In genomic region chr2:69693501-69693900, GRCm38 (mm10) we compare ENCODE assay signal across 18 mouse cellular contexts. TPM values are rescaled to one million over a fixed set of nuclear protein-coding genes. Genes with fewer than 3 reads are reported as not detected.
DNase-seq lines count a peak whose midpoint lies in the region; ATAC-seq and TF ChIP-seq lines count a peak whose summit lies in the region.
"Had no signal": no experiment of that assay in that cellular context is flagged by ENCODE, and none has a peak within 500 bp of the region (broad histone marks: within the 10 kb centered on the region; RNA-seq: fewer than 3 reads in every experiment).

No protein-coding gene starts in this region.

- TF ChIP-seq RAD21 in CH12.LX (IDR thresholded peaks at IDR 0.05; ENCODE audit: low read depth, low read length): no peak

- H3K4me3 ChIP-seq in kidney, postnatal 0 days (replicated peaks; ENCODE audit: low read depth, low read length): no peak overlapping the region
- no peak overlapping the region for H3K4me3 ChIP-seq in CH12.LX (replicated peaks in 1 of 3; ENCODE audit: low read depth in 2 of 3, low read length in 2 of 3, poor library complexity in 1 of 3)
- H3K4me3 ChIP-seq in bone marrow, adult 2 months (replicated peaks; ENCODE audit: control insufficient read depth, low read depth, low read length): no peak overlapping the region
- H3K4me3 ChIP-seq: forebrain, embryonic 12.5 days; hindbrain, embryonic 13.5 days; liver, embryonic 13.5 days; midbrain, embryonic 13.5 days had no signal

- WGBS in kidney, postnatal 0 days: 95% methylated on average over 11 of the region's 11 CpGs
- 91% methylated on average over 11 of the region's 11 CpGs for WGBS in bone marrow, adult 2 months

- dilution Hi-C loops in CH12.LX (cut with MboI; ENCODE audit: extremely low pct_ligation_motif_present, extremely low pct_unique_long_range_greater_than_20kb, low sequenced_read_pairs): no loop called here

- H3K4me2 ChIP-seq in kidney, postnatal 0 days (ENCODE audit: low read length): no peak overlapping the region
- H3K4me2 ChIP-seq in CH12.LX (ENCODE audit: insufficient read depth, low read depth, poor library complexity, severe bottlenecking): no peak overlapping the region
- H3K4me2 ChIP-seq: forebrain, embryonic 12.5 days; hindbrain, embryonic 13.5 days; liver, embryonic 13.5 days; midbrain, embryonic 13.5 days had no signal

- peaks cover 32% of the 10 kb centered on the region; the same call in 1 of the 2 replicates for H3K36me3 ChIP-seq in kidney, postnatal 0 days (ENCODE audit: insufficient read depth, low read length)
- H3K36me3 ChIP-seq in CH12.LX (replicated peaks in 1 of 2; ENCODE audit: control insufficient read depth in 1 of 2, insufficient read depth in 1 of 2, low read length in 1 of 2): peaks cover 53 to 78% of the 10 kb centered on the region in 2 experiments

- in situ Hi-C loops in CH12.LX (cut with MboI; ENCODE audit: low pct_ligation_motif_present, low pct_unique_long_range_greater_than_20kb, low sequenced_read_pairs): no loop called here

- no peak for TF ChIP-seq POLR2A in CH12.LX (IDR thresholded peaks at IDR 0.05; ENCODE audit: low read depth, low read length)
- TF ChIP-seq POLR2A in bone marrow, adult 2 months (IDR thresholded peaks at IDR 0.05; ENCODE audit: borderline replicate concordance, control insufficient read depth, low read depth, low read length): no peak

- ATAC-seq in kidney, postnatal 0 days (replicated peaks; ENCODE audit: low FRiP score, low read depth): no peak
- ATAC-seq: midbrain, embryonic 13.5 days had no signal

- H3K27ac ChIP-seq in kidney, postnatal 0 days: no peak overlapping the region
- H3K27ac ChIP-seq in CH12.LX (ENCODE audit: insufficient read depth, low read depth): no peak overlapping the region
- no peak overlapping the region for H3K27ac ChIP-seq in bone marrow, adult 2 months (ENCODE audit: control insufficient read depth, insufficient read depth, low read depth, low read length, poor library complexity)
- H3K27ac ChIP-seq: forebrain, embryonic 12.5 days; hindbrain, embryonic 13.5 days; liver, embryonic 13.5 days; midbrain, embryonic 13.5 days had no signal

- no peak for TF ChIP-seq EP300 in CH12.LX (IDR thresholded peaks at IDR 0.05; ENCODE audit: low read length)

- no peaks in the 10 kb centered on the region for H3K4me1 ChIP-seq in kidney, postnatal 0 days (replicated peaks; ENCODE audit: insufficient read depth, low read length)
- H3K4me1 ChIP-seq in CH12.LX (ENCODE audit: control insufficient read depth in 1 of 2, insufficient read depth in 2 of 2): no peaks in the 10 kb centered on the region
- H3K4me1 ChIP-seq in bone marrow, adult 2 months (ENCODE audit: control insufficient read depth, insufficient read depth, low read length): no peaks in the 10 kb centered on the region
- H3K4me1 ChIP-seq: forebrain, embryonic 12.5 days; hindbrain, embryonic 13.5 days; liver, embryonic 13.5 days; midbrain, embryonic 13.5 days had no signal

- 0 out of 2 replicates have a peak, but pooled peaks have one; percentile 9 for TF ChIP-seq CTCF in kidney, postnatal 0 days (IDR thresholded peaks at IDR 0.05; ENCODE audit: low read depth)
- TF ChIP-seq CTCF in CH12.LX (conservative IDR thresholded peaks at IDR 0.05 in 1 of 2, IDR thresholded peaks at IDR 0.05 in 1 of 2; ENCODE audit: low read depth in 2 of 2, low read length in 2 of 2): peak in 1 of 2 experiments; percentile 35; a peak in 2 of 4 replicates
- TF ChIP-seq CTCF in bone marrow, adult 2 months (IDR thresholded peaks at IDR 0.05; ENCODE audit: control insufficient read depth, insufficient read depth, low read length): peak; percentile 13; the same call in 1 of the 2 replicates

- H3K79me2 ChIP-seq in CH12.LX (replicated peaks; ENCODE audit: control insufficient read depth, extremely low read depth, insufficient read depth, poor library complexity, severe bottlenecking): no peaks in the 10 kb centered on the region

- DNase-seq in kidney, postnatal 0 days (ENCODE audit: low spot score): no peak
- DNase-seq in kidney, postnatal 25 days: no peak
- DNase-seq in 3T3-L1 (ENCODE audit: low read depth, low spot score) (peak; percentile 15), CH12.LX (ENCODE audit: extremely low read depth) (no peak)
- no peak for DNase-seq in adrenal gland, postnatal 10 days
- DNase-seq in lung, postnatal 10 days: no peak
- DNase-seq: adrenal gland, postnatal 36 days; cerebellum, postnatal 10 days; embryo, embryonic 11 days; kidney, adult 8-10 months; layer of hippocampus, adult 9-11 months; liver, embryonic 13.5 days; lung, postnatal 36 days had no signal

- H3K9me3 ChIP-seq in kidney, postnatal 0 days (replicated peaks; ENCODE audit: low read length): no peaks in the 10 kb centered on the region
- H3K9me3 ChIP-seq in CH12.LX (replicated peaks; ENCODE audit: low read length): no peaks in the 10 kb centered on the region
- H3K9me3 ChIP-seq: forebrain, embryonic 12.5 days; G1E; hindbrain, embryonic 13.5 days; liver, embryonic 13.5 days; midbrain, embryonic 13.5 days had no signal

- no peaks in the 10 kb centered on the region for H3K27me3 ChIP-seq in kidney, postnatal 0 days (ENCODE audit: insufficient read depth, low read length)
- H3K27me3 ChIP-seq in CH12.LX (replicated peaks): no peaks in the 10 kb centered on the region
- H3K27me3 ChIP-seq: forebrain, embryonic 12.5 days; hindbrain, embryonic 13.5 days; liver, embryonic 13.5 days; midbrain, embryonic 13.5 days had no signal

- no peak overlapping the region for H3K9ac ChIP-seq in kidney, postnatal 0 days (ENCODE audit: low read depth, low read length)
- H3K9ac ChIP-seq in CH12.LX (ENCODE audit: insufficient read depth, low read depth): no peak overlapping the region
- H3K9ac ChIP-seq: forebrain, embryonic 12.5 days; hindbrain, embryonic 13.5 days; liver, embryonic 13.5 days; midbrain, embryonic 13.5 days had no signal

TF ChIP-seq in CH12.LX, 34 proteins besides CTCF, POLR2A, EP300 and RAD21:
- TF ChIP-seq E2F4 (IDR thresholded peaks at IDR 0.05; ENCODE audit: insufficient replicate concordance, low read depth, low read length) (no peak), SMC3 (IDR thresholded peaks at IDR 0.05; ENCODE audit: low read depth, low read length) (0 out of 2 replicates have a peak, but pooled peaks have one; percentile 6), ZKSCAN1 (IDR thresholded peaks at IDR 0.05; ENCODE audit: borderline replicate concordance, low read depth, low read length) (no peak)

RNA-seq across cellular contexts. Expression of gene Fastkd1, which starts 19.8 kb away (rescaled TPM):
- 10.3 and 11.2 TPM in 2 replicates for polyA plus RNA-seq in kidney, postnatal 0 days (2015; fragmentation: Nextera tagmentation; extraction: Ambion mirVana)
- total RNA-seq in CH12.LX (2012; rRNA removed): 15.3 and 19.3 TPM in 2 replicates
- 19.1 and 21.9 TPM in 2 replicates for total RNA-seq in CH12.LX (2014; rRNA removed)
- 16.6 and 18.5 TPM in 2 replicates for polyA plus RNA-seq in CH12.LX (2012; ENCODE audit: insufficient read length, low read depth)
- 2.0 and 5.9 TPM in 2 replicates for polyA plus RNA-seq in bone marrow, adult 2 months (2011; ENCODE audit: insufficient read depth, insufficient read length, low replicate concordance, missing spikeins)
- 10 to 100 TPM; 29.5 to 38.9 TPM for total RNA-seq in adrenal gland, postnatal 10 days (2021)

RNA-seq across cellular contexts. Expression of gene Klhl41, which starts 23.6 kb away (rescaled TPM):
- 0.14 and 0.20 TPM in 2 replicates for polyA plus RNA-seq in kidney, postnatal 0 days (2015; fragmentation: Nextera tagmentation; extraction: Ambion mirVana)
- 0.04 TPM in 2 replicates for total RNA-seq in CH12.LX (2012; rRNA removed)
- 0.11 TPM in 1 of 2 replicates, not detected in the other for total RNA-seq in CH12.LX (2014; rRNA removed)
- polyA plus RNA-seq in CH12.LX (2012; ENCODE audit: insufficient read length, low read depth): 0.12 and 0.27 TPM in 2 replicates
- 0.60 TPM in 1 of 2 replicates, not detected in the other for polyA plus RNA-seq in bone marrow, adult 2 months (2011; ENCODE audit: insufficient read depth, insufficient read length, low replicate concordance, missing spikeins)
- total RNA-seq in adrenal gland, postnatal 10 days (2021): 10 to 100 TPM; 14.7 to 51.9 TPM
- total RNA-seq: G1E had no signal
- polyA plus RNA-seq: G1E had no signal

RNA-seq across cellular contexts. Expression of gene Ppig, which starts 28.8 kb away (rescaled TPM):
- polyA plus RNA-seq in kidney, postnatal 0 days (2015; fragmentation: Nextera tagmentation; extraction: Ambion mirVana): 145 and 149 TPM in 2 replicates
- total RNA-seq in CH12.LX (2012; rRNA removed) (10.3 and 11.5 TPM in 2 replicates), CH12.LX (2014; rRNA removed) (12.0 and 12.9 TPM in 2 replicates)
- 168 and 180 TPM in 2 replicates for polyA plus RNA-seq in CH12.LX (2012; ENCODE audit: insufficient read length, low read depth)
- polyA plus RNA-seq in bone marrow, adult 2 months (2011; ENCODE audit: insufficient read depth, insufficient read length, low replicate concordance, missing spikeins): 43.1 and 83.4 TPM in 2 replicates
- 10 to 100 TPM; 68.5 to 72.8 TPM for total RNA-seq in adrenal gland, postnatal 10 days (2021)

RNA-seq across cellular contexts. Expression of gene Bbs5, which starts 46.5 kb away (rescaled TPM):
- polyA plus RNA-seq in kidney, postnatal 0 days (2015; fragmentation: Nextera tagmentation; extraction: Ambion mirVana): 18.2 and 20.4 TPM in 2 replicates
- total RNA-seq in CH12.LX (2012; rRNA removed) (5.0 and 5.4 TPM in 2 replicates), CH12.LX (2014; rRNA removed) (8.1 and 9.1 TPM in 2 replicates)
- polyA plus RNA-seq in CH12.LX (2012; ENCODE audit: insufficient read length, low read depth): 6.7 and 9.1 TPM in 2 replicates
- polyA plus RNA-seq in bone marrow, adult 2 months (2011; ENCODE audit: insufficient read depth, insufficient read length, low replicate concordance, missing spikeins): 5.6 TPM in 1 of 2 replicates, not detected in the other
- 1 to 10 TPM; 7.4 to 7.7 TPM for total RNA-seq in adrenal gland, postnatal 10 days (2021)
